Mouse (Mus musculus) bone marrow macrophage, adult 2 months (primary cell): ENCODE results near the gene Zbtb45. TPM values are rescaled to one million over a fixed set of nuclear protein-coding genes. Genes with fewer than 3 reads are reported as not detected.
A peak's percentile ranks its signal among the peaks of the same experiment; 100 is the strongest.

Experiments
- H3K27ac ChIP-seq: 2 replicates; pipeline ENCODE4 v1.5.1; 2012; ENCODE audit warnings: low read depth, low read length; ENCODE audit not compliant: insufficient read depth
- H3K4me1 ChIP-seq: 2 replicates; pipeline ENCODE4 v1.6.1; 2012; ENCODE audit warnings: low read length; ENCODE audit not compliant: control insufficient read depth, insufficient read depth
- H3K4me3 ChIP-seq: 2 replicates; pipeline ENCODE4 v1.5.1; 2012; ENCODE audit warnings: mild to moderate bottlenecking, low read length, moderate library complexity; ENCODE audit not compliant: insufficient read depth
- CTCF ChIP-seq: IDR thresholded peaks from 2 replicates; pipeline ENCODE4 v1.5.1; 2012; ENCODE audit warnings: low read depth, mild to moderate bottlenecking, low read length, moderate library complexity
- POLR2A ChIP-seq: IDR thresholded peaks from 2 replicates; pipeline ENCODE4 v1.6.1; 2012; ENCODE audit warnings: mild to moderate bottlenecking, low read depth, low read length, borderline replicate concordance
- polyA plus RNA-seq: library from polyadenylated mRNA; stranded (reverse); fragments of >200 nt; gene quantifications from 2 replicates; pipeline ENCODE4 v1.2.4, GENCODE M21; 2012; ENCODE audit not compliant: missing spikeins, insufficient read depth, insufficient read length

Gene Zbtb45
- polyA plus RNA-seq, 1 experiment = 17.3 TPM

- Histone ChIP-seq H3K4me3 (no peak within 1 kb of the TSS), H3K4me1 (no peaks in the 10 kb centered on the region), H3K27ac (no peak within 1 kb of the TSS)
- TF ChIP-seq POLR2A (no peak), CTCF (no peak)
Observed at GRCm38 (mm10) chr7:12998851-12999250, 11.0 kb downstream of the Zbtb45 start, which contains the start of gene Trim28. Trim28 (plus strand) TSS chr7:12999114.

- Histone ChIP-seq H3K27ac (no peak within 1 kb of the TSS), H3K4me3 (no peak within 1 kb of the TSS), H3K4me1 (no peaks in the 10 kb centered on the region)
- no peak for TF ChIP-seq CTCF
Observed at GRCm38 (mm10) chr7:12998053-12998452, 11.8 kb downstream of the Zbtb45 start, which contains the start of gene Slc27a5. Slc27a5 (minus strand) TSS chr7:12998192.

GRCm38 (mm10) chr7:12997230-12997629 lies 12.6 kb downstream of the Zbtb45 start:
- H3K4me3 ChIP-seq = no peak overlapping the region

GRCm38 (mm10) chr7:12995862-12996261 lies 14.0 kb downstream of the Zbtb45 start:
- no peak overlapping the region for H3K27ac ChIP-seq
- TF ChIP-seq CTCF (no peak), POLR2A (no peak)
- H3K4me1 ChIP-seq = peaks cover 4% of the 10 kb centered on the region
- H3K4me3 ChIP-seq = no peak overlapping the region

More at GRCm38 (mm10) chr7:12997230-12997629, 12.6 kb downstream of the Zbtb45 start:
- Histone ChIP-seq H3K4me1 (no peaks in the 10 kb centered on the region), H3K27ac (no peak overlapping the region)
- TF ChIP-seq CTCF (no peak), POLR2A (no peak)

GRCm38 (mm10) chr7:12993148-12993547 lies 16.7 kb downstream of the Zbtb45 start:
- Histone ChIP-seq H3K4me1 (peaks cover 10% of the 10 kb centered on the region), H3K4me3 (no peak overlapping the region)
- TF ChIP-seq CTCF = no peak
- TF ChIP-seq POLR2A = no peak

GRCm38 (mm10) chr7:12992222-12992621 lies 17.6 kb downstream of the Zbtb45 start:
- TF ChIP-seq CTCF (no peak), POLR2A (no peak)
- H3K27ac ChIP-seq = no peak overlapping the region
- H3K4me1 ChIP-seq = peaks cover 19% of the 10 kb centered on the region
- H3K4me3 ChIP-seq = no peak overlapping the region

More at GRCm38 (mm10) chr7:12993148-12993547, 16.7 kb downstream of the Zbtb45 start:
- no peak overlapping the region for H3K27ac ChIP-seq

GRCm38 (mm10) chr7:12987409-12988189 lies 22.2 kb downstream of the Zbtb45 start:
- Histone ChIP-seq H3K27ac (peak overlapping the region; percentile 67), H3K4me1 (peaks cover 24% of the 10 kb centered on the region), H3K4me3 (no peak overlapping the region)
- TF ChIP-seq CTCF (no peak), POLR2A (no peak)

GRCm38 (mm10) chr7:12986906-12987305 lies 22.9 kb downstream of the Zbtb45 start:
- H3K4me1 ChIP-seq = peaks cover 24% of the 10 kb centered on the region
- peak overlapping the region; percentile 67 for H3K27ac ChIP-seq
- TF ChIP-seq POLR2A (no peak), CTCF (no peak)
- H3K4me3 ChIP-seq = no peak overlapping the region

GRCm38 (mm10) chr7:12985724-12986123 lies 24.1 kb downstream of the Zbtb45 start:
- TF ChIP-seq CTCF = no peak
- TF ChIP-seq POLR2A = no peak
- H3K27ac ChIP-seq = no peak overlapping the region
- no peak overlapping the region for H3K4me3 ChIP-seq
- H3K4me1 ChIP-seq = peaks cover 19% of the 10 kb centered on the region

GRCm38 (mm10) chr7:12980291-12980690 lies 29.5 kb downstream of the Zbtb45 start:
- H3K4me3 ChIP-seq = no peak overlapping the region
- peaks cover 22% of the 10 kb centered on the region for H3K4me1 ChIP-seq
- peak overlapping the region; percentile 44; the same call in 1 of the 2 replicates for H3K27ac ChIP-seq
- no peak for TF ChIP-seq CTCF
